Mouse (Mus musculus) liver, embryonic 14.5 days (tissue): ENCODE measurements at regions not wholly inside any gene's neighbourhood (a gene's known extent, or its start where the extent isn't known, plus 50 kb on each side); places are given as distances from the start of the nearest gene placed in this dataset.

Experiments used
- CTCF ChIP-seq: IDR thresholded peaks from 2 replicates; pipeline ENCODE4 v1.5.1; 2016; ENCODE audit warnings: antibody characterized with exemption, low read depth, control low read depth
- EP300 ChIP-seq: IDR thresholded peaks from 2 replicates; pipeline ENCODE4 v1.6.1; 2016; ENCODE audit warnings: antibody characterized with exemption, low read depth

DNA sequence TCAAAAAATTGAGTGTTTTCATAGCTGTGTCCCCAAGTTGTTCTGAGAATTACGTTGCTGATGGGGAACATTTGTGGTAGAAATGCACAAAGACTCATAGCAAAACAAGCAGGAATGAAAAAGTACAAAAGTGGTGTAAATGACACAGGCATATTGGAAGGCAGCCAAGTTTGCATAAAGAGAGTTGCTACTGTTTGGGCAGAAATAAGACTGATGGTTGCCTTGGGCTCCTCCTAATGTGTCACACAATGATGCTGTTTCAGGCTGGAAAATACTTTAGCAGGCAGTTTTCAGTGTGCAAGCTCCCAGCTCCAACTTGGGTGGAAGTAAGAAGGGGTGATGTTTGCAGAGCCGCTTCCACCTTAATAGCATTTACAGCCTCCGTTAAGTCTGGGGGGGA lies 174.7 kb downstream of the Lnpk start:
- no peak for TF ChIP-seq EP300
- TF ChIP-seq CTCF: no peak
